Mouse (Mus musculus): Measurements from ENCODE around the gene Ppm1k. TPM values are rescaled to one million over a fixed set of nuclear protein-coding genes. Genes with fewer than 3 reads are reported as not detected.
A peak's percentile ranks its signal among the peaks of the same experiment; 100 is the strongest.

The Ppm1k gene
- polyA plus RNA-seq (2014; fragmentation: Nextera tagmentation; extraction: Ambion mirVana), result 6.2 and 8.3 TPM in 2 replicates

- H3K4me2 ChIP-seq (replicated peaks), result peak within 1 kb of the TSS; percentile 81
- under 1% methylated on average over 24 of the region's 24 CpGs for WGBS
- peak within 1 kb of the TSS; percentile 83 for H3K9ac ChIP-seq
- peak within 1 kb of the TSS; percentile 71 for H3K4me3 ChIP-seq (replicated peaks; ENCODE audit: low read length)
- ATAC-seq (ENCODE audit: low FRiP score) (peak; percentile 99), DNase-seq (ENCODE audit: low spot score) (peak; percentile 96)
- H3K9me3 ChIP-seq (ENCODE audit: control insufficient read depth, low read length), result no peaks in the 10 kb centered on the region
- peaks cover 13% of the 10 kb centered on the region; the same call in 1 of the 2 replicates for H3K4me1 ChIP-seq (replicated peaks; ENCODE audit: control insufficient read depth, insufficient read depth, low read length)
- peak within 1 kb of the TSS; percentile 76 for H3K27ac ChIP-seq
- H3K36me3 ChIP-seq (replicated peaks; ENCODE audit: control insufficient read depth, insufficient read depth), result no peaks in the 10 kb centered on the region
- no peaks in the 10 kb centered on the region for H3K27me3 ChIP-seq (ENCODE audit: control insufficient read depth, insufficient read depth, low read length)
These were observed at the start of gene Ppm1k for GRCm38 (mm10) chr6:57535386-57535936. Gene Ppm1k, minus strand, starts transcription at chr6:57535468.

- Histone ChIP-seq H3K4me2 (replicated peaks) (no peak overlapping the region), H3K27me3 (ENCODE audit: control insufficient read depth, insufficient read depth, low read length) (no peaks in the 10 kb centered on the region), H3K9me3 (ENCODE audit: control insufficient read depth, low read length) (no peaks in the 10 kb centered on the region), H3K36me3 (replicated peaks; ENCODE audit: control insufficient read depth, insufficient read depth) (no peaks in the 10 kb centered on the region), H3K4me1 (replicated peaks; ENCODE audit: control insufficient read depth, insufficient read depth, low read length) (peaks cover 5% of the 10 kb centered on the region; the same call in 1 of the 2 replicates), H3K9ac (no peak overlapping the region), H3K4me3 (replicated peaks; ENCODE audit: low read length) (no peak overlapping the region), H3K27ac (no peak overlapping the region)
- ATAC-seq (ENCODE audit: low FRiP score) (no peak), DNase-seq (ENCODE audit: low spot score) (no peak)
- 84% methylated on average over 4 of the region's 4 CpGs for WGBS
These were observed 47.1 kb upstream of the Ppm1k start for GRCm38 (mm10) chr6:57582356-57582755.

- DNase-seq (ENCODE audit: low spot score) (no peak), ATAC-seq (ENCODE audit: low FRiP score) (no peak)
- Histone ChIP-seq H3K36me3 (replicated peaks; ENCODE audit: control insufficient read depth, insufficient read depth) (no peaks in the 10 kb centered on the region), H3K9me3 (ENCODE audit: control insufficient read depth, low read length) (no peaks in the 10 kb centered on the region), H3K4me2 (replicated peaks) (peak overlapping the region; percentile 64; the same call in 1 of the 2 replicates), H3K4me1 (replicated peaks; ENCODE audit: control insufficient read depth, insufficient read depth, low read length) (peaks cover 5% of the 10 kb centered on the region; the same call in 1 of the 2 replicates), H3K4me3 (replicated peaks; ENCODE audit: low read length) (no peak overlapping the region), H3K9ac (no peak overlapping the region), H3K27me3 (ENCODE audit: control insufficient read depth, insufficient read depth, low read length) (no peaks in the 10 kb centered on the region), H3K27ac (no peak overlapping the region)
- WGBS, result 91% methylated on average over 12 of the region's 12 CpGs
These were observed 46.3 kb upstream of the Ppm1k start for GRCm38 (mm10) chr6:57581595-57581994.

DNA sequence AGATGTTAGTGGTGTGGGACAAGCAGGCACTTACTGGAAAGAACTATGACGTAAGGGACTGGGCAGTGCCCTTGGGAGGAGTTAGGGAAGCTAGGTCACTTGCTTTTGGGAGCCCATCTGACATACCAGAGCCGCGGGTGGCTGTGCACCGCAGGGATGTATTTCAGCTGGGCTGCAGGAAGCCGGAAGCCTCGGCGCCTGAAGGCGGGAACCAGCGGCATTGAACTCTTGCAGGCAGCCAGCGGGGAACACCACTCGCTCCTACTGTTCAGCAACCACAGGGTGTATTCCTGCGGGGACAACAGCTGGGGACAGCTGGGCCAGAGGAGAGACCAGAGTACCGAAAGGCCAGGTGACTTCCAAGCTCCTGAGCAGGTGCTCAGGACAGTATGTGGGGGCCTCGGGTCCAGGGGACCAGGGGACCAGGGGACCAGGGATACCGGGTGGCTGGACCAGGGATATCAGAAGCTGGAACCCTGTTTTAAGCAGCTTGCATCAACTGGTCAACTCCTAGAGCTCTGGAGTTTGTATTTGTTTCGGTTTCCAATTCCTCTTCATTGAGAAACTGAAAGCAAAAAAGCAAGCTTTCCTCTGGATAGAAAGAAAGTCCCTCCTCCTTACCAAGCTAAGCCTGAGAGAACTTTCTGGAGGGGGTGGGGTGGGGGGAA lies 45.7 kb upstream of the Ppm1k start, which contains the start of gene Herc6:
Herc6 (plus strand) TSS at position 120 of the 668 bp plus-strand sequence.
- H3K4me1 ChIP-seq (replicated peaks; ENCODE audit: control insufficient read depth, insufficient read depth, low read length), result peaks cover 5% of the 10 kb centered on the region; the same call in 1 of the 2 replicates
- whole genome bisulfite sequencing, result 5% methylated on average over 16 of the region's 16 CpGs
- no peak for DNase-seq (ENCODE audit: low spot score)
- H3K4me3 ChIP-seq (replicated peaks; ENCODE audit: low read length), result peak within 1 kb of the TSS; percentile 31
- H3K27ac ChIP-seq, result no peak within 1 kb of the TSS
- no peaks in the 10 kb centered on the region for H3K9me3 ChIP-seq (ENCODE audit: control insufficient read depth, low read length)
- H3K9ac ChIP-seq, result peak within 1 kb of the TSS; percentile 49
- H3K4me2 ChIP-seq (replicated peaks), result peak within 1 kb of the TSS; percentile 64
- no peaks in the 10 kb centered on the region for H3K27me3 ChIP-seq (ENCODE audit: control insufficient read depth, insufficient read depth, low read length)
- H3K36me3 ChIP-seq (replicated peaks; ENCODE audit: control insufficient read depth, insufficient read depth), result no peaks in the 10 kb centered on the region
- ATAC-seq (ENCODE audit: low FRiP score), result peak; percentile 65; the same call in 1 of the 2 replicates

GRCm38 (mm10) chr6:57571587-57571986 lies 36.3 kb upstream of the Ppm1k start:
- H3K9ac ChIP-seq, result no peak overlapping the region
- H3K4me2 ChIP-seq (replicated peaks), result no peak overlapping the region
- no peak overlapping the region for H3K4me3 ChIP-seq (replicated peaks; ENCODE audit: low read length)
- H3K9me3 ChIP-seq (ENCODE audit: control insufficient read depth, low read length), result no peaks in the 10 kb centered on the region
- no peak overlapping the region for H3K27ac ChIP-seq
- DNase-seq (ENCODE audit: low spot score) (no peak), ATAC-seq (ENCODE audit: low FRiP score) (no peak)
- H3K4me1 ChIP-seq (replicated peaks; ENCODE audit: control insufficient read depth, insufficient read depth, low read length), result no peaks in the 10 kb centered on the region
- H3K27me3 ChIP-seq (ENCODE audit: control insufficient read depth, insufficient read depth, low read length), result no peaks in the 10 kb centered on the region
- no peaks in the 10 kb centered on the region for H3K36me3 ChIP-seq (replicated peaks; ENCODE audit: control insufficient read depth, insufficient read depth)

- DNase-seq (ENCODE audit: low spot score), result peak; percentile 89
- H3K27me3 ChIP-seq (ENCODE audit: control insufficient read depth, insufficient read depth, low read length), result no peaks in the 10 kb centered on the region
- no peaks in the 10 kb centered on the region for H3K36me3 ChIP-seq (replicated peaks; ENCODE audit: control insufficient read depth, insufficient read depth)
- H3K4me3 ChIP-seq (replicated peaks; ENCODE audit: low read length), result no peak overlapping the region
- H3K9ac ChIP-seq, result no peak overlapping the region
- no peak overlapping the region for H3K4me2 ChIP-seq (replicated peaks)
- no peak overlapping the region for H3K27ac ChIP-seq
- no peaks in the 10 kb centered on the region for H3K4me1 ChIP-seq (replicated peaks; ENCODE audit: control insufficient read depth, insufficient read depth, low read length)
- no peaks in the 10 kb centered on the region for H3K9me3 ChIP-seq (ENCODE audit: control insufficient read depth, low read length)
- 20% methylated on average over 6 of the region's 6 CpGs for WGBS
- peak; percentile 65 for ATAC-seq (ENCODE audit: low FRiP score)
These were observed 35.1 kb upstream of the Ppm1k start for GRCm38 (mm10) chr6:57570170-57570974.

DNA sequence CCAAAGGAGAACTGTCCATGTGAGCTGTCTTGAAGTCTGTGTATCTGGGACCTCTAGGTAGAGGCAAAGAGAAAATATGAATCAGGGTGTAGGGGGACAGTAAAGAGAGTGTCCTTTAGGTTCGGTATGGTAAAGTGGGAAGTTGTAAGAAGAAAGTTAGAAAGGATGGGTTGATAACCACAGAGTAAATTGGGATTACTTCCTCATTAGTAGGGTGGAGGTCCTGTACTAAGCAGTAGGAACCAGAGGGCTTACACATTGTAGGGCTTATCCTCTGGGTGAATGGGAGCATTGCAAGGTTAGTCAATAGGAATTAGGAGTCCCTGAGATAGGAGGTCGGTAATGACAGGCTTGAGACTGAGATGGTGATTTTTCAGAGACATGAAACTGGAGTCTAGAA lies 32.4 kb upstream of the Ppm1k start:
- no peak overlapping the region for H3K4me2 ChIP-seq (replicated peaks)
- H3K36me3 ChIP-seq (replicated peaks; ENCODE audit: control insufficient read depth, insufficient read depth), result no peaks in the 10 kb centered on the region
- no peak overlapping the region for H3K27ac ChIP-seq
- DNase-seq (ENCODE audit: low spot score) (no peak), ATAC-seq (ENCODE audit: low FRiP score) (no peak)
- WGBS, result 97% methylated on average over 2 of the region's 2 CpGs
- H3K27me3 ChIP-seq (ENCODE audit: control insufficient read depth, insufficient read depth, low read length), result no peaks in the 10 kb centered on the region
- H3K4me1 ChIP-seq (replicated peaks; ENCODE audit: control insufficient read depth, insufficient read depth, low read length), result no peaks in the 10 kb centered on the region
- no peak overlapping the region for H3K4me3 ChIP-seq (replicated peaks; ENCODE audit: low read length)
- H3K9ac ChIP-seq, result no peak overlapping the region
- no peaks in the 10 kb centered on the region for H3K9me3 ChIP-seq (ENCODE audit: control insufficient read depth, low read length)

- H3K4me1 ChIP-seq (replicated peaks; ENCODE audit: control insufficient read depth, insufficient read depth, low read length), result no peaks in the 10 kb centered on the region
- H3K9me3 ChIP-seq (ENCODE audit: control insufficient read depth, low read length), result no peaks in the 10 kb centered on the region
- no peak overlapping the region for H3K4me2 ChIP-seq (replicated peaks)
- DNase-seq (ENCODE audit: low spot score) (no peak), ATAC-seq (ENCODE audit: low FRiP score) (no peak)
- no peaks in the 10 kb centered on the region for H3K27me3 ChIP-seq (ENCODE audit: control insufficient read depth, insufficient read depth, low read length)
- H3K9ac ChIP-seq, result no peak overlapping the region
- WGBS, result 90% methylated on average over 7 of the region's 7 CpGs
- no peak overlapping the region for H3K4me3 ChIP-seq (replicated peaks; ENCODE audit: low read length)
- H3K36me3 ChIP-seq (replicated peaks; ENCODE audit: control insufficient read depth, insufficient read depth), result no peaks in the 10 kb centered on the region
- no peak overlapping the region for H3K27ac ChIP-seq
These were observed 30.2 kb upstream of the Ppm1k start for GRCm38 (mm10) chr6:57565452-57565851.

GRCm38 (mm10) chr6:57563454-57563853 lies 28.2 kb upstream of the Ppm1k start:
- ATAC-seq (ENCODE audit: low FRiP score), result no peak
- no peak overlapping the region for H3K9ac ChIP-seq
- H3K27ac ChIP-seq, result no peak overlapping the region
- no peaks in the 10 kb centered on the region for H3K27me3 ChIP-seq (ENCODE audit: control insufficient read depth, insufficient read depth, low read length)
- H3K9me3 ChIP-seq (ENCODE audit: control insufficient read depth, low read length), result no peaks in the 10 kb centered on the region
- H3K4me2 ChIP-seq (replicated peaks), result no peak overlapping the region
- H3K4me1 ChIP-seq (replicated peaks; ENCODE audit: control insufficient read depth, insufficient read depth, low read length), result no peaks in the 10 kb centered on the region
- no peak for DNase-seq (ENCODE audit: low spot score)
- 76% methylated on average over 1 of the region's 1 CpGs for WGBS
- H3K4me3 ChIP-seq (replicated peaks; ENCODE audit: low read length), result no peak overlapping the region
- H3K36me3 ChIP-seq (replicated peaks; ENCODE audit: control insufficient read depth, insufficient read depth), result no peaks in the 10 kb centered on the region

Data from hindbrain, embryonic 14.5 days (tissue).